Mouse (Mus musculus): Measurements from ENCODE around the gene Adora2b. TPM values are rescaled to one million over a fixed set of nuclear protein-coding genes. Genes with fewer than 3 reads are reported as not detected.

Adora2b gene
- total and polyA plus RNA-seq, 2 experiments: 0.11 TPM; not detected in 1

DNA sequence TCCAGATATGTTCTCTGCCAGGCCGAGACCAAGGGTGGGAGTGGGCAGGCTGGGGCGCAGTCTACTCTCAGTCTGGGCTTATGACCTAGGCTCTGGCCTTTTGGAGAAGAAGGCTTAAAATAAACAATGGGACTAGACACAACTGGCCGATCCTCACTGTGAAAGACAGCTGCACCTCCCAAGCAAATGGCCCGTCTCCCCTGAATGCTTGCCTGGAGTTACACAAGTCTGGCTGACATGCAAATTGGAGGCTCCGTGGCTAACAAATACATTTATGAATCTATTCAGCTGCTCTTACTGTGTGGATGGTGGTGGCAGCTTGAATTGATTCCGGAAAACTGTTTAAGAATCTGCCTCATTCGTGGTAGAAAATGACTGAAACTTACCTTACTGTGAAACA lies 16.9 kb downstream of the Adora2b start:
- Histone ChIP-seq H3K4me1 (ENCODE audit: control insufficient read depth, insufficient read depth, low read length) (no peaks in the 10 kb centered on the region), H3K27ac (replicated peaks; ENCODE audit: insufficient read depth, low read depth, low read length) (no peak overlapping the region), H3K9ac (ENCODE audit: low read depth, low read length) (no peak overlapping the region), H3K4me3 (ENCODE audit: insufficient read depth, low read depth, low read length) (no peak overlapping the region), H3K27me3 (ENCODE audit: control insufficient read depth, insufficient read depth, low read length) (no peaks in the 10 kb centered on the region), H3K36me3 (ENCODE audit: control insufficient read depth, insufficient read depth, low read length) (peaks cover 3% of the 10 kb centered on the region; the same call in 1 of the 2 replicates), H3K79me2 (ENCODE audit: control insufficient read depth, insufficient read depth, low read length) (no peaks in the 10 kb centered on the region)
- 92% methylated on average over 7 of the region's 7 CpGs for WGBS
- TF ChIP-seq CTCF (IDR thresholded peaks at IDR 0.05; ENCODE audit: low read depth, low read length) (no peak), POLR2A (IDR thresholded peaks at IDR 0.05; ENCODE audit: extremely low read depth, insufficient read depth, low read length) (no peak)
- no peak for DNase-seq (ENCODE audit: extremely low read depth, low read depth, low spot score)

DNA sequence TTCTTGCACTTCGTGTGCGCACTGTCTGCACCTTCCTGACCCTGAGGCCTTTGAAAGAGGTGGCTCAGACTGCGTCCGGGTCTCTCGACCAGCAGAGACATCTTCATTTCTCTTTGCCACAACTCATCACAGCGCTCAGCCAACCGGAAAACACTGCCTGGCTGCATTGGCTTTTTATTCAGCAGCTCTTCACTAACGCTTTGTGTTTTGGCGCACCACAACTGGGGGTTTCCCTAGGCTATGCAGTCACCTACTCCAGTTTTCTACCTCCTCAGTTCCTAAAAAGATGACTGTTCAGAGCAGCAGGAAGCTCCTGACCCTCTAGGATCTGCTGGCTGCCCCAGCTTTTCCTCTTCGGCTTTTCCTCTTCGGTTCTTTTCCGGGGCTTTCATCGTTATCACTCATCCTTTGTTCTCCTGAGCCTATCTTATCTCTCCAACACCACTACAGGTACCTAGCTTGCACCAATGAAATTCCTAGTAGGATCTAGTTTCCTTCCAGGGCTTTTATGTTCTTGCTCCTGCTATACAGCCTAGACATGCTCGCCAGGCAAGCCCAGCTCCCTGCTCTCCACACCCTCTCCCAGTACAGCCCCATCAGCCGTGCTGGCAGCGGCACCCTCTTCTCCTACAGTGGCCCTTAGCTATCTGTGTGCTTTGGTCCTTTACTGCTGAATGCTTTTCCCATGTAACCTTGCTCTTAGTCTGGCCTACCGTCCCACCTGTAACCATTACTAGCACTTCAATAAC lies 17.9 kb downstream of the Adora2b start:
- H3K27me3 ChIP-seq (ENCODE audit: control insufficient read depth, insufficient read depth, low read length): no peaks in the 10 kb centered on the region
- no peak for DNase-seq (ENCODE audit: extremely low read depth, low read depth, low spot score)
- no peaks in the 10 kb centered on the region for H3K4me1 ChIP-seq (ENCODE audit: control insufficient read depth, insufficient read depth, low read length)
- WGBS: 82% methylated on average over 17 of the region's 17 CpGs
- no peaks in the 10 kb centered on the region for H3K79me2 ChIP-seq (ENCODE audit: control insufficient read depth, insufficient read depth, low read length)
- no peak overlapping the region for H3K4me3 ChIP-seq (ENCODE audit: insufficient read depth, low read depth, low read length)
- no peak overlapping the region for H3K27ac ChIP-seq (replicated peaks; ENCODE audit: insufficient read depth, low read depth, low read length)
- TF ChIP-seq POLR2A (IDR thresholded peaks at IDR 0.05; ENCODE audit: extremely low read depth, insufficient read depth, low read length) (no peak), CTCF (IDR thresholded peaks at IDR 0.05; ENCODE audit: low read depth, low read length) (no peak)
- H3K9ac ChIP-seq (ENCODE audit: low read depth, low read length): no peak overlapping the region
- peaks cover 5% of the 10 kb centered on the region; the same call in 1 of the 2 replicates for H3K36me3 ChIP-seq (ENCODE audit: control insufficient read depth, insufficient read depth, low read length)

DNA sequence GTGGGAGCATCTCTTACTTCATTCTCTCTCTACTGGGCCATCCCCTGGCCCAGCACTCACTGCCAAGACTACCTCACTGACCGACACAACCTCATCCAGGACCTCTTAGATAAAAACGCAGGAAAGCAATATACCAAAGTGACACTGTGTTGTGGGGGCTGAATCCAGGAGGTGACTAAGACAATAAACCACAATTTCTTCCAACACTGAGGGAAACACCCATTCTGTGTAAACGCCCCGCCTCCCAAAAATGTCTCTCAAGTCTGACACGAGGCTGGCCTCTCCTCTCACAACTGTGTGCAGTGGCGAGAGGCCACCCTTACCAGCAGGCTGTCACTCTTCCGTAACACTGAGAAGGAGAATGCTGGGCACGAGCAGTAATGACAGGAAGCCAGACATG lies 19.6 kb downstream of the Adora2b start:
- no peaks in the 10 kb centered on the region for H3K4me1 ChIP-seq (ENCODE audit: control insufficient read depth, insufficient read depth, low read length)
- H3K79me2 ChIP-seq (ENCODE audit: control insufficient read depth, insufficient read depth, low read length): no peaks in the 10 kb centered on the region
- no peak for TF ChIP-seq POLR2A (IDR thresholded peaks at IDR 0.05; ENCODE audit: extremely low read depth, insufficient read depth, low read length)
- no peak for TF ChIP-seq CTCF (IDR thresholded peaks at IDR 0.05; ENCODE audit: low read depth, low read length)
- DNase-seq (ENCODE audit: extremely low read depth, low read depth, low spot score): no peak
- H3K4me3 ChIP-seq (ENCODE audit: insufficient read depth, low read depth, low read length): no peak overlapping the region
- H3K27ac ChIP-seq (replicated peaks; ENCODE audit: insufficient read depth, low read depth, low read length): no peak overlapping the region
- H3K9ac ChIP-seq (ENCODE audit: low read depth, low read length): no peak overlapping the region
- WGBS: 89% methylated on average over 8 of the region's 8 CpGs
- H3K36me3 ChIP-seq (ENCODE audit: control insufficient read depth, insufficient read depth, low read length): peaks cover 9% of the 10 kb centered on the region
- no peaks in the 10 kb centered on the region for H3K27me3 ChIP-seq (ENCODE audit: control insufficient read depth, insufficient read depth, low read length)

DNA sequence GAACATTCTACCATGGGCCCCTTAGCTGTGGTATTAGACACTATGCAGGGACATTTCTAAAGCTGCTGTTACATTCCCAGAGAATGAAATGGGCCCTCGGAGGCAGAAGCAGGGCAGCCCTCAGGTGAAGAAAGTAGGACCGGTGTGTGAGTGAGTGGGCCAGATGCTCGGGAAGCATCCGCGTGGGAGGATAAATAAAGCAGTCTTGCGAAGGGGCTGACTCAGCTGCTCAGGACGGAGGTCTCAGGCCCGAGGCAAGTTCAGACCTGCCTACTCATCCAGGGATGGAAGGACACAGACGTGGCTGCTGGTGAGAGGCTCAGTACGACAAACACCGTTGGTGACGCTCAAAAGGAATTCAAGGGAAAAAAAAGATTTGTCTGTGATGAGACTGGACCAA lies 20.3 kb downstream of the Adora2b start:
- H3K36me3 ChIP-seq (ENCODE audit: control insufficient read depth, insufficient read depth, low read length): peaks cover 9% of the 10 kb centered on the region
- no peak overlapping the region for H3K27ac ChIP-seq (replicated peaks; ENCODE audit: insufficient read depth, low read depth, low read length)
- 93% methylated on average over 12 of the region's 12 CpGs for WGBS
- H3K4me3 ChIP-seq (ENCODE audit: insufficient read depth, low read depth, low read length): no peak overlapping the region
- H3K79me2 ChIP-seq (ENCODE audit: control insufficient read depth, insufficient read depth, low read length): no peaks in the 10 kb centered on the region
- no peak for DNase-seq (ENCODE audit: extremely low read depth, low read depth, low spot score)
- no peaks in the 10 kb centered on the region for H3K27me3 ChIP-seq (ENCODE audit: control insufficient read depth, insufficient read depth, low read length)
- H3K4me1 ChIP-seq (ENCODE audit: control insufficient read depth, insufficient read depth, low read length): no peaks in the 10 kb centered on the region
- TF ChIP-seq POLR2A (IDR thresholded peaks at IDR 0.05; ENCODE audit: extremely low read depth, insufficient read depth, low read length) (no peak), CTCF (IDR thresholded peaks at IDR 0.05; ENCODE audit: low read depth, low read length) (no peak)
- H3K9ac ChIP-seq (ENCODE audit: low read depth, low read length): no peak overlapping the region

DNA sequence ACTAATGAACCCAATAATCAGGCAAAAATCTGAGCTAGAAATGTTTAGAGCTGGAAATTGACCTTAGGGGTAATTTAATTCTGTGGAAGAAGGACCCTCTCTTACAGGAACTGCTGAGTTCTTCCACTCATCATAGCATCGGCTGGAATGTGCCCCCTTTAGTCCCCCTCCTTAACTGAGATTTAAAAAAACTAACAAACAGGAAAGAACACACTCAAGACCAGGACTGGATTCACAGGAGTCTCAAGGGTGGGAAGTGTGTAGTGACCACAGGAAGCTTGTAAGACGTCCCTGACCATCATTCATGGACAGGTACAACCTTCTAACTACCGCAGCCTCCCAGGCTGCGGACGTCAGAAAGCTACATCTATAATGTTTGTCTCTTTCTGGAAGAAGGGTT lies 22.1 kb downstream of the Adora2b start:
- no peak for DNase-seq (ENCODE audit: extremely low read depth, low read depth, low spot score)
- H3K9ac ChIP-seq (ENCODE audit: low read depth, low read length): no peak overlapping the region
- H3K4me3 ChIP-seq (ENCODE audit: insufficient read depth, low read depth, low read length): no peak overlapping the region
- no peaks in the 10 kb centered on the region for H3K4me1 ChIP-seq (ENCODE audit: control insufficient read depth, insufficient read depth, low read length)
- no peaks in the 10 kb centered on the region for H3K79me2 ChIP-seq (ENCODE audit: control insufficient read depth, insufficient read depth, low read length)
- no peaks in the 10 kb centered on the region for H3K27me3 ChIP-seq (ENCODE audit: control insufficient read depth, insufficient read depth, low read length)
- 76% methylated on average over 5 of the region's 5 CpGs for WGBS
- TF ChIP-seq CTCF (IDR thresholded peaks at IDR 0.05; ENCODE audit: low read depth, low read length) (no peak), POLR2A (IDR thresholded peaks at IDR 0.05; ENCODE audit: extremely low read depth, insufficient read depth, low read length) (no peak)
- no peak overlapping the region for H3K27ac ChIP-seq (replicated peaks; ENCODE audit: insufficient read depth, low read depth, low read length)
- peaks cover 9% of the 10 kb centered on the region for H3K36me3 ChIP-seq (ENCODE audit: control insufficient read depth, insufficient read depth, low read length)

DNA sequence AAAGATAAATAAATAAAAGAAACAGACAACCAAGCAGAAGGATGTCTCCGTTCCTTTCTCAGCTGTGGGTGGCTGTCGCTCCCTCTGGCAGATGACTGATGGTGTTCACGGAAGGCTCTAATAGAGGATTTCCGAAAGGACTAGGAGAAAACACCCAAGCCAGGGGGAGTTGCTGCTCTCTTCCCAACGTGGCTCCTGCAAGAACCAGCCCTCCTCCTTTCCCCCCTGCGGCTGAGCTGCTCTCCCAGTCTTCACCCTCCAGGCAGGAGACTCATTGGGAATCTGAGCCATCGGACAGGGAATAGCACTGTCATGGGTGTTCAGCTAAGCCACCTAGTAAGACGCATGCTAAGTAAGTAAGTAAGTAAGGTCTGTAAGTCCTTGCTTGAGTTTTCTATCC lies 28.3 kb downstream of the Adora2b start:
- DNase-seq (ENCODE audit: extremely low read depth, low read depth, low spot score): no peak
- no peaks in the 10 kb centered on the region for H3K27me3 ChIP-seq (ENCODE audit: control insufficient read depth, insufficient read depth, low read length)
- H3K9ac ChIP-seq (ENCODE audit: low read depth, low read length): no peak overlapping the region
- TF ChIP-seq POLR2A (IDR thresholded peaks at IDR 0.05; ENCODE audit: extremely low read depth, insufficient read depth, low read length) (no peak), CTCF (IDR thresholded peaks at IDR 0.05; ENCODE audit: low read depth, low read length) (no peak)
- H3K4me3 ChIP-seq (ENCODE audit: insufficient read depth, low read depth, low read length): no peak overlapping the region
- H3K79me2 ChIP-seq (ENCODE audit: control insufficient read depth, insufficient read depth, low read length): no peaks in the 10 kb centered on the region
- peaks cover 3% of the 10 kb centered on the region; the same call in 1 of the 2 replicates for H3K4me1 ChIP-seq (ENCODE audit: control insufficient read depth, insufficient read depth, low read length)
- H3K36me3 ChIP-seq (ENCODE audit: control insufficient read depth, insufficient read depth, low read length): peaks cover 4% of the 10 kb centered on the region
- no peak overlapping the region for H3K27ac ChIP-seq (replicated peaks; ENCODE audit: insufficient read depth, low read depth, low read length)
- WGBS: 75% methylated on average over 8 of the region's 8 CpGs
